Mouse (Mus musculus) embryonic facial prominence, embryonic 14.5 days (tissue): Measurements from ENCODE around the gene Zfp600. TPM values are rescaled to one million over a fixed set of nuclear protein-coding genes. Genes with fewer than 3 reads are reported as not detected.
"Not testable (repeated sequence)": the region's sequence is repeated elsewhere in the genome, so short reads cannot be mapped to it uniquely, and the experiment has no call there.

Source experiments
- ATAC-seq: fragments of 200-750 bp; cut with Nextera tagmentation; 2 replicates; pipeline ENCODE4 v1.8.0; 2017; ENCODE audit warnings: low read depth, moderate number of reproducible peaks, moderate TSS enrichment
- DNase-seq: peaks from one replicate; pipeline ENCODE4 v3.0.0-alpha.2; 2015; ENCODE audit warnings: low spot score
- H3K27ac ChIP-seq: fragments of 300-500 bp; sonication (generic); replicated peaks from 2 replicates; pipeline ENCODE4 v1.5.1; 2014; ENCODE audit warnings: low read depth, mild to moderate bottlenecking, low read length, moderate library complexity
- H3K27me3 ChIP-seq: fragments of 300-500 bp; sonication (generic); replicated peaks from 2 replicates; pipeline ENCODE4 v1.6.1; 2014; ENCODE audit warnings: low read length; ENCODE audit not compliant: control insufficient read depth, insufficient read depth
- H3K36me3 ChIP-seq: fragments of 300-500 bp; sonication (generic); 2 replicates; pipeline ENCODE4 v1.6.1; 2014; ENCODE audit warnings: low read length, mixed read lengths; ENCODE audit not compliant: control insufficient read depth, insufficient read depth
- H3K4me1 ChIP-seq: fragments of 300-500 bp; sonication (generic); 2 replicates; pipeline ENCODE4 v1.6.1; 2014; ENCODE audit warnings: antibody characterized with exemption, low read length; ENCODE audit not compliant: control insufficient read depth, insufficient read depth
- H3K4me2 ChIP-seq: fragments of 300-500 bp; sonication (generic); 2 replicates; pipeline ENCODE4 v1.6.1; 2014; ENCODE audit warnings: low read depth, mild to moderate bottlenecking, low read length, moderate library complexity, mixed read lengths
- H3K4me3 ChIP-seq: fragments of 300-500 bp; sonication (generic); 2 replicates; pipeline ENCODE4 v1.5.1; 2014; ENCODE audit warnings: low read depth, mild to moderate bottlenecking, low read length
- H3K9ac ChIP-seq: fragments of 300-500 bp; sonication (generic); 2 replicates; pipeline ENCODE4 v1.6.1; 2014; ENCODE audit warnings: low read depth, mild to moderate bottlenecking, low read length, moderate library complexity, mixed read lengths
- H3K9me3 ChIP-seq: fragments of 300-500 bp; sonication (generic); 2 replicates; pipeline ENCODE4 v1.6.1; 2016; ENCODE audit warnings: low read length; ENCODE audit not compliant: control insufficient read depth
- WGBS: fragments of 180-500 bp; shearing (Covaris S2); extraction: QIAGEN DNeasy Blood & Tissue Kit; methylation state at CpG from one replicate; pipeline ENCODE4 v1.1.7; 2014; 5-methylcytosine and 5-hydroxymethylcytosine counted together
- polyA plus RNA-seq: library from polyadenylated mRNA; unstranded; fragments of >200 nt; fragmentation: Nextera tagmentation; extraction: Ambion mirVana; gene quantifications from 2 replicates; pipeline ENCODE4 v1.2.1, GENCODE M21; 2014

Zfp600 gene
- polyA plus RNA-seq = not detected in 2 replicates

DNA sequence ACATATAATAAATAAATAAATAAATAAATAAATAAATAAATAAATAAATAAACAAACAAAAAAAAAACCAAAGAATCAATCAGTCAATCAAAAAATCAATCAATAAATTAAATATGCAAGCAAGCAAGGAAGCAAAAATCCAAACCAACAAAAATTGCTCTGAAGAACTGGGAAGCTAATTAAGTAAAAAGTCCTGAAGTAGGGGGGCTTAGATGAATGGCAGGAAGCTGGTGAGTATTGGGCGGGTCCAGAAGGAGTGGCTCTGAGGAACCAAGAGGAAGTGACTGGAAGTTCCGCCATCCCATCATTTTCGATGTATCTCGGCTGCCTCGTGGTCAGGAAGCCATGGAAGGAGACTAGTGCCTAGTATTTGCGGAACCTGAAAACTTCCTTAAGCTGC lies at the start of gene Zfp600:
Zfp600 (plus strand) TSS at position 301 of the 400 bp plus-strand sequence.
- no CpG with 5 or more reads among the region's 6 CpGs for WGBS

DNA sequence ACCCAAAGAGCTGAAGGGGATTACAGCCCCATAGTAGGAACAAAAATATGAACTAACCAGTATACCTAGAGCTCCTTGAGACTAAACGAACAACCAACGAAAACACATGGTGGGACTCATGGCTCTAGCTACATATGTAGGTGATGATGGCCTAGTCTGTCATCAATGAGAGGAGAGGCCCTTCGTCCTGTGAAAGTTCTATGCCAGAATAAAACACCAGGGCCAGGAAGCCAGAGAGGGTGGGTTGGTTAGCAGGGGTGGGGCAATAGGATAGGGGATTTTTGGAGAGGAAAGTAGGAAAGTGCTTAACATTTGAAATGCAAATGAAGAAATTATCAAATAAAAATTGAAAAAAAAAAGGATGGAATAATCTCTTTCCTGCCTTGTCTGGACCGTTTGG lies 6.3 kb downstream of the Zfp600 start:
- not testable (repeated sequence) for H3K4me2 ChIP-seq, H3K9me3 ChIP-seq, H3K27me3 ChIP-seq, H3K36me3 ChIP-seq, H3K4me3 ChIP-seq, H3K27ac ChIP-seq, H3K9ac ChIP-seq, DNase-seq, H3K4me1 ChIP-seq, ATAC-seq
- WGBS = 93% methylated on average over 2 of the region's 4 CpGs

More for the DNA sequence above, at the start of gene Zfp600:
- not testable (repeated sequence) for DNase-seq, H3K9ac ChIP-seq, ATAC-seq, H3K4me3 ChIP-seq, H3K27me3 ChIP-seq, H3K27ac ChIP-seq, H3K4me1 ChIP-seq, H3K4me2 ChIP-seq, H3K9me3 ChIP-seq, H3K36me3 ChIP-seq

DNA sequence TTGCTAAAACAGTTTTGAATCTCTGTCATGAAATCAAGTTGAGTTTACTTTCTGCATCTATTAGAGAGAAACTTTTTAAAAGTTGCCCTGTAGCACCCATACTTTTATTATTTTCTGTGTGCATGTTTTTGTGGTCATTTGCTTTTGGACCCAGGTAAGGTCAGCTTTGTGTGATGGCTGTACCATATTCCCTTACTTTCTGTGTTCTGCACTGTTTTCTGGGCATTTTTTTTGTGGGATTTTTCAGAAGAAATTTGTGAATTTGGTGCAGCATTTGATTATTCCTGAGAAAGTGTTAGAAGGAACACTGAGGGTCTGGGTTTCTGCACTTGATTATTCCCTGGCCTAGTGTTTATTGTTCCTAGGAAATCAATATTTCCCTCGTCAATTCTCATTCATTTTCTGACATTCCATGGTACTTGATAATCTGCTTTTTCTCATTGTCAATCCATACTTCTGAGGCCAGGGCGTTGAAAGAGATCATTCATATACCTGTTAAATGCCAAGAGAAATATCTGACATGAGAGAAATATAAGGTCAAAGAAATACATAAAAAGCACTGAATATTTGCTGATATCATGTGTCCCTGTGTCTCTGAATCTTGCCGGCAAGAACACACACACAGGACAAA lies 10.7 kb downstream of the Zfp600 start:
- not testable (repeated sequence) for ATAC-seq, H3K9ac ChIP-seq, H3K27me3 ChIP-seq, H3K4me1 ChIP-seq, H3K4me3 ChIP-seq, H3K36me3 ChIP-seq, H3K4me2 ChIP-seq, H3K27ac ChIP-seq
- WGBS = 77% methylated on average over 3 of the region's 3 CpGs
- H3K9me3 ChIP-seq = peaks cover 13% of the 10 kb centered on the region
- peak; percentile 0 for DNase-seq

DNA sequence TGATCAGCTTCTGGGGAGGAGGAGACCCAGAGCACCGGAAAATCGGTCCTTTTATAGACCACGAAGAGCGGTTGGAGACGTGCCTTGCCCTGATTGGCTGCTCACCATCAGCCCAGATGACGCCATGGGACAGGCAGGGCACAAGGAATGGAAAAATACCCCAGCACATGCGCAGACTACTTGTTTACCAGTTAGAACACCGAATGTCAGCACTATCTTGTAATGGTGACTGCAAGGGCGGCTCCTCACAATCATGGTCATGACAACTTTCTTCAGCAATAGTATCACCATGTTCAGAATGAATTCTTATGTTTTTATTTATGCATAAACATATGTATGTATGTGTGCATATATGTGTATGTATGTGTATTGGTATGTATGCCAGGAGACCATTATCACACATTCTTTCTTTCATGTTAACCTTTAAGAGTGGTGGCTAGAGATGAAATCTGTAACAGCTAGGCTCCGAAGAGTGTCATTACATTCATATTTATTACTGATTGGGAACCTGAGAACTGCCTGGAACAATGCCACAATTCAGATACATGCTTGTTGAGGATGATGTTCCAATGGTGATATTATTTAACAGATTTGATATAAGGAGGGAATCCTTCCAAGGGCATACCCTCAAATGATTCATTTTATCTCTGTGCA lies 11.4 kb downstream of the Zfp600 start:
- not testable (repeated sequence) for H3K4me1 ChIP-seq, H3K36me3 ChIP-seq, H3K4me2 ChIP-seq, H3K27ac ChIP-seq, H3K4me3 ChIP-seq, H3K27me3 ChIP-seq, H3K9ac ChIP-seq
- peak; percentile 60 for ATAC-seq
- 83% methylated on average over 10 of the region's 10 CpGs for WGBS
- peaks cover 13% of the 10 kb centered on the region for H3K9me3 ChIP-seq
- DNase-seq = peak; percentile 12

DNA sequence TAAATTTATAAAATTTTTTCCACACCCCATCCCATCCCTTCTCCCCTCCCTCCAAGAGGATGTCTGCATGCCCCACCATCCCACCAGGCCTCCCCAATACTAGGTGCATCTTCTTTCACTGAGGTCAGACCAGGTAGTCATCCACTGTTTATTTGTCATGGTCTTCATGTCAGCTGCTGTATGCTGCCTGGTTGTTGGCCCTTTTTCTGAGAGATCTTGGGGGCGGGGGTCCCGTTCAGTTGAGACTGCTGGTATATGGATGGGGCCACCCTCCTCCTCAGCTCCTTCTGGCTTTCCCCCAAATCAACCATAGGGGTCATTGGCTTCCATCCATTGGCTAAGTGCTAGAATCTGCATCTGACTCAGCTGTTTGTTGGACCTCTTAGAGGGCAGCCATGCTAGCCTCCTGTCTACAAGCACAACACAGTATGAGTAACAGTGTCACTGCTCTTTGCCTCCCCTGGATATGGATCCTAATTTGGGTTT lies 12.1 kb downstream of the Zfp600 start:
- not testable (repeated sequence) for H3K9ac ChIP-seq, H3K4me2 ChIP-seq, DNase-seq, H3K27ac ChIP-seq, H3K27me3 ChIP-seq, H3K36me3 ChIP-seq, H3K4me3 ChIP-seq, H3K4me1 ChIP-seq
- peak; percentile 79 for ATAC-seq
- peaks cover 20% of the 10 kb centered on the region for H3K9me3 ChIP-seq
- no CpG with 5 or more reads among the region's 2 CpGs for WGBS

DNA sequence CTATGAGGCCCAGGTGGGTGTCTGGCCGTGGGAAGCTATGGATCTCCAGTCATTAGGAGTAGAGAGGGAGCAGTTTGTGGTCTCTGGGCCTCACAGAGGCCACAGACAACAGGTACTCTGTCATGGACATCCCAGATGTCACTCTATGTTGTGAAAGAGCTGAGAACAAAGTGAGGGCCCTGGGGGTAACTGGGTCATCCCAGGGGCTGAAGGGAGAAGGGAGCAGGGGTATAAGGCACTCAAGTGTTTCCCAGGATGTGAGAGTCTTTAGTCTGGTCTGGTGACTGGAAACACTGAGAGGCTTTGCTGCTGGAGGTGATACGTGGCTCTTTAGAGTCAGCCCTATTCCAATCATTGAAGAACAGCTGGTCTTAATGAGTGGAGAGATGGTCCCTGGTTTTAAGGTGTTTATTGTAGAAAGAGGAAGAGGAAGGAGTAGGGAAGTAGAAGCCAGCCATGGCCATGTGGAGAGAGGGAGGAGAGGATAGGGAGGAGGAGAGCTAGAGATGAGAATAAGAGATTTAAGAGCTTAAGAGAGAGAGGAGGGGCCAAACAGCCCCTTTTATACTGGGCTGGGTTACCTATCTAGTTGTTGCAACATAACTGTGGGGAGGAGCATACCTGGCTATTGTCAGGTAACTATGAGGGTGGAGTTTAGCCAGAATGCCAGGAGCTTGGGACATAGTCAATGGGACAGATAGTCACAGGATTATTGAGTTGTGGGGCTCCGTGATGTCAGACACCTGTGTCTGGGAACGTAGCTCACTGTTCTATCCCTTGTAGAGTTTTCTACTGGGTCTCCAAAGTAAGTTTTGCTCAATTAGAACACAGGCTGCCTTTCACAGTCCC lies 17.0 kb downstream of the Zfp600 start:
- not testable (repeated sequence) for H3K4me2 ChIP-seq, H3K27ac ChIP-seq, H3K4me3 ChIP-seq, H3K9me3 ChIP-seq, H3K27me3 ChIP-seq, H3K9ac ChIP-seq, H3K36me3 ChIP-seq, H3K4me1 ChIP-seq
- ATAC-seq (peak; percentile 33; the same call in 1 of the 2 replicates), DNase-seq (peak; percentile 5)
- WGBS = 63% methylated on average over 3 of the region's 4 CpGs

DNA sequence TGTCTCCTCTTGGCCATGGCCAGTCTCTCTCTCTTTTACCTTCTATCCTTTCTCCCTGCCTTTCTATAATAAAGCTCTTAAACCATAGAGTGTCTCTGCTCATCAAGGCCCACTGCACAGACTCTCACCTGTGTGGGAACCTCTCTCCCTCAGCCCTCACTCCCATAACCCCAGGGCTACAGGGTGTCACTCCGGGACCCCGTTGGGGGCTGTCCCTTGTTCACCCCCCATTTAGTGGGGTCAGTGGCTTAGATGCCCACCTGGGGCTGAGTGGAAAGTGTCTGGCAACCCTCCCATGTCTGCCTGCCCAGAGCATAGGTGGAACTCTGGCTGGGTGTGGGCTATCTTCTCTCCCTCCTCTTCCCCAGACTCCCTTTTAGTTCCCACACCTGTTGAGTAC lies 47.7 kb downstream of the Zfp600 start:
- 80% methylated on average over 2 of the region's 2 CpGs for WGBS
- H3K4me1 ChIP-seq, ATAC-seq, H3K9me3 ChIP-seq, DNase-seq, H3K4me3 ChIP-seq, H3K4me2 ChIP-seq, H3K9ac ChIP-seq, H3K27ac ChIP-seq, H3K27me3 ChIP-seq, H3K36me3 ChIP-seq: not testable (repeated sequence)

DNA sequence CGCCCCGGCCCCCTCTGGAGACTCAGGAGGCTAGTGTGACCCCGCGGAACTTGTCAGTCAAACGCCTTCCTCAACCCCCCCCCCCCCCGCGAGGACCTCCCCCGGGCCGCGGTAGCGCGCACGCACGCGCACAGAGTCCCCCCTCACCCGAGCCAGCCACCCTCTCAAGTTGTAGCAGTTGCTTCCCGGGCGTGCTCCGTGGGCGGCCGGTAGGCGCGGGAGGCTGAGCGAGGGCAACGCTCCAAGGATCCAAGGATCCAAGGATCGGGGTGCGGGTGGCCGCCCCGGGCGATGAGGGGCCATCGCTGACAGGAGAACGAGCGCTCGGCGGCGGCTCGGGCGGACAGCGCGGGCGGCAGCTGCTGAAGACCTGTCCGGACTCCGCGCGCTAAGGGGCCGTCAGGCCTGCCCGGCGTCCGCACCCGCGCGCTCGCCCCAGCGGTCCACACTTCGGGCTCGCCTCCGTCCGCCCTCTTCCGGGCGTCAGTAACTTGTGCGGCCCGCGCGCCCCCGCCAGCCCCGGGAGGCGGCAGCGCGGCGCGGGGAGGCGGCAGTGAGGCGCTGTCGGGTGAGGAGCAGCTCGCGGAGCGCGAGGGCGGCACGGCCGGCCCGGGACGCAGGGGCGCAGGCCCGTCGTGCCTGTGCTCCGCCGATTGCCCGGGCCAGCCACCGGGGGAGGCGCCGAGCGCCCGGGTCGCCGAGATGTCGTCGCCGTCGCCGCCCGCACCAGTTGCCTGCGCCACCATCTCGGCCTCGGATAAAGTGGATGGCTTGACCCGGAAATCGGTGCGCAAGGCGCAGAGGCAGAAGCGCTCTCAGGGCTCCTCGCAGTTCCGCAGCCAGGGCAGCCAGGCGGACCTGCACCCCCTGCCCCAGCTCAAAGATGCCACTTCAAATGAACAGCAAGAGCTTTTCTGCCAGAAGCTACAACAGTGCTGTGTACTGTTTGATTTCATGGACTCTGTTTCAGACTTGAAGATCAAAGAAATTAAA lies 82.9 kb downstream of the Zfp600 start:
- H3K36me3 ChIP-seq, DNase-seq, H3K27ac ChIP-seq, H3K9me3 ChIP-seq, H3K4me1 ChIP-seq, H3K4me3 ChIP-seq, H3K4me2 ChIP-seq, H3K27me3 ChIP-seq, H3K9ac ChIP-seq: not testable (repeated sequence)
- ATAC-seq = peak; percentile 83; the same call in 1 of the 2 replicates
- 9% methylated on average over 3 of the region's 113 CpGs for WGBS
